Mouse (Mus musculus) forebrain, embryonic 16.5 days (tissue): ENCODE results near the gene Dnajc3. TPM values are rescaled to one million over a fixed set of nuclear protein-coding genes. Genes with fewer than 3 reads are reported as not detected.

ENCODE experiments used
- ATAC-seq: fragments of 200-750 bp; cut with Nextera tagmentation; 2 replicates; pipeline ENCODE4 v1.8.0; 2017; ENCODE audit warnings: mild to moderate bottlenecking, moderate library complexity
- H3K27ac ChIP-seq: fragments of 300-500 bp; sonication (generic); 2 replicates; pipeline ENCODE4 v1.5.1; 2014; ENCODE audit warnings: low read length, control low read depth
- H3K27me3 ChIP-seq: fragments of 300-500 bp; sonication (generic); replicated peaks from 2 replicates; pipeline ENCODE4 v1.6.1; 2014; ENCODE audit warnings: low read length; ENCODE audit not compliant: control insufficient read depth, insufficient read depth
- H3K36me3 ChIP-seq: fragments of 300-500 bp; sonication (generic); 2 replicates; pipeline ENCODE4 v1.6.1; 2014; ENCODE audit not compliant: control insufficient read depth, insufficient read depth
- H3K4me1 ChIP-seq: fragments of 300-500 bp; sonication (generic); replicated peaks from 2 replicates; pipeline ENCODE4 v1.6.1; 2014; ENCODE audit warnings: low read length; ENCODE audit not compliant: control insufficient read depth, insufficient read depth
- H3K4me2 ChIP-seq: fragments of 300-500 bp; sonication (generic); 2 replicates; pipeline ENCODE4 v1.6.1; 2014; ENCODE audit warnings: mild to moderate bottlenecking, low read length, control low read depth
- H3K4me3 ChIP-seq: fragments of 300-500 bp; sonication (generic); replicated peaks from 2 replicates; pipeline ENCODE4 v1.5.1; 2014; ENCODE audit warnings: mild to moderate bottlenecking, low read length, control low read depth
- H3K9ac ChIP-seq: fragments of 300-500 bp; sonication (generic); replicated peaks from 2 replicates; pipeline ENCODE4 v1.6.1; 2014; ENCODE audit warnings: low read depth, low read length, control low read depth
- H3K9me3 ChIP-seq: fragments of 300-500 bp; sonication (generic); 2 replicates; pipeline ENCODE4 v1.6.1; 2016; ENCODE audit warnings: low read length; ENCODE audit not compliant: control insufficient read depth
- WGBS: fragments of 180-500 bp; shearing (Covaris S2); extraction: QIAGEN DNeasy Blood & Tissue Kit; methylation state at CpG from one replicate; pipeline ENCODE4 v1.1.7; 2014; 5-methylcytosine and 5-hydroxymethylcytosine counted together
- polyA plus RNA-seq: library from polyadenylated mRNA; unstranded; fragments of >200 nt; fragmentation: Nextera tagmentation; extraction: Ambion mirVana; gene quantifications from 2 replicates; pipeline ENCODE4 v1.2.1, GENCODE M21; 2015

Dnajc3 gene
- polyA plus RNA-seq, 1 experiment from 2014 or later, result 19.4 TPM

GRCm38 (mm10) chr14:118987523-118988496 is 50.0 kb downstream of the Dnajc3 start:
- Histone ChIP-seq H3K9me3 (no peaks in the 10 kb centered on the region), H3K9ac (no peak overlapping the region), H3K27me3 (no peaks in the 10 kb centered on the region), H3K4me2 (no peak overlapping the region), H3K36me3 (no peaks in the 10 kb centered on the region), H3K4me1 (no peaks in the 10 kb centered on the region), H3K27ac (no peak overlapping the region), H3K4me3 (no peak overlapping the region)
- 58% methylated on average over 13 of the region's 13 CpGs for WGBS
- ATAC-seq, result no peak

GRCm38 (mm10) chr14:118995226-118995925 is 57.6 kb downstream of the Dnajc3 start:
- no peak overlapping the region for H3K4me2 ChIP-seq
- no peaks in the 10 kb centered on the region for H3K27me3 ChIP-seq
- H3K9ac ChIP-seq, result no peak overlapping the region
- no peaks in the 10 kb centered on the region for H3K4me1 ChIP-seq
- 92% methylated on average over 9 of the region's 9 CpGs for WGBS
- H3K27ac ChIP-seq, result no peak overlapping the region
- ATAC-seq, result no peak
- no peak overlapping the region for H3K4me3 ChIP-seq
- H3K36me3 ChIP-seq, result no peaks in the 10 kb centered on the region; the same call in 1 of the 2 replicates
- H3K9me3 ChIP-seq, result no peaks in the 10 kb centered on the region

- no peaks in the 10 kb centered on the region for H3K36me3 ChIP-seq
These were observed 65.5 kb downstream of the Dnajc3 start for GRCm38 (mm10) chr14:119003320-119003719.

GRCm38 (mm10) chr14:119005834-119006233 is 68.1 kb downstream of the Dnajc3 start:
- no peak overlapping the region; the same call in 1 of the 2 replicates for H3K4me3 ChIP-seq
- no peaks in the 10 kb centered on the region for H3K36me3 ChIP-seq
- no peaks in the 10 kb centered on the region for H3K27me3 ChIP-seq
- H3K27ac ChIP-seq, result 0 out of 2 replicates have a peak overlapping the region, but pooled peaks have one; percentile 41
- H3K9me3 ChIP-seq, result no peaks in the 10 kb centered on the region
- WGBS, result 13% methylated on average over 5 of the region's 5 CpGs
- peaks cover 10% of the 10 kb centered on the region for H3K4me1 ChIP-seq
- ATAC-seq, result no peak
- H3K9ac ChIP-seq, result 0 out of 2 replicates have a peak overlapping the region, but pooled peaks have one; percentile 13
- peak overlapping the region; percentile 39 for H3K4me2 ChIP-seq

More at GRCm38 (mm10) chr14:119003320-119003719, 65.5 kb downstream of the Dnajc3 start:
- no peaks in the 10 kb centered on the region for H3K27me3 ChIP-seq
- no peak overlapping the region for H3K4me3 ChIP-seq
- no peaks in the 10 kb centered on the region for H3K9me3 ChIP-seq
- H3K27ac ChIP-seq, result no peak overlapping the region
- H3K4me2 ChIP-seq, result no peak overlapping the region
- H3K4me1 ChIP-seq, result peaks cover 10% of the 10 kb centered on the region
- no peak for ATAC-seq
- no peak overlapping the region for H3K9ac ChIP-seq

GRCm38 (mm10) chr14:119006441-119007102 is 68.8 kb downstream of the Dnajc3 start:
- Histone ChIP-seq H3K4me3 (peak overlapping the region; percentile 44), H3K27me3 (no peaks in the 10 kb centered on the region), H3K27ac (peak overlapping the region; percentile 54), H3K4me2 (peak overlapping the region; percentile 72), H3K36me3 (no peaks in the 10 kb centered on the region), H3K4me1 (peaks cover 10% of the 10 kb centered on the region), H3K9ac (peak overlapping the region; percentile 50), H3K9me3 (no peaks in the 10 kb centered on the region)
- under 1% methylated on average over 49 of the region's 49 CpGs for WGBS
- 0 out of 2 replicates have a peak, but pooled peaks have one; percentile 6 for ATAC-seq

GRCm38 (mm10) chr14:119007103-119007951 is 69.6 kb downstream of the Dnajc3 start:
- peak overlapping the region; percentile 57 for H3K9ac ChIP-seq

GRCm38 (mm10) chr14:119008031-119008590 is 70.3 kb downstream of the Dnajc3 start:
- Histone ChIP-seq H3K4me2 (peak overlapping the region; percentile 72), H3K27ac (peak overlapping the region; percentile 72), H3K9me3 (no peaks in the 10 kb centered on the region), H3K4me1 (peaks cover 10% of the 10 kb centered on the region), H3K27me3 (no peaks in the 10 kb centered on the region), H3K9ac (peak overlapping the region; percentile 57), H3K4me3 (peak overlapping the region; percentile 44), H3K36me3 (no peaks in the 10 kb centered on the region)
- no peak for ATAC-seq
- 39% methylated on average over 7 of the region's 7 CpGs for WGBS

More at GRCm38 (mm10) chr14:119007103-119007951, 69.6 kb downstream of the Dnajc3 start:
- under 1% methylated on average over 13 of the region's 13 CpGs for WGBS
- ATAC-seq, result peak; percentile 100
- H3K4me3 ChIP-seq, result peak overlapping the region; percentile 44
- H3K4me2 ChIP-seq, result peak overlapping the region; percentile 72
- no peaks in the 10 kb centered on the region for H3K36me3 ChIP-seq
- H3K27ac ChIP-seq, result peak overlapping the region; percentile 72
- no peaks in the 10 kb centered on the region for H3K27me3 ChIP-seq
- no peaks in the 10 kb centered on the region for H3K9me3 ChIP-seq
- peaks cover 10% of the 10 kb centered on the region for H3K4me1 ChIP-seq

GRCm38 (mm10) chr14:119009531-119009930 is 71.8 kb downstream of the Dnajc3 start:
- no peak overlapping the region for H3K9ac ChIP-seq
- H3K27me3 ChIP-seq, result no peaks in the 10 kb centered on the region
- H3K4me1 ChIP-seq, result peaks cover 10% of the 10 kb centered on the region
- WGBS, result 98% methylated on average over 2 of the region's 2 CpGs
- H3K27ac ChIP-seq, result no peak overlapping the region
- H3K4me3 ChIP-seq, result no peak overlapping the region
- H3K4me2 ChIP-seq, result no peak overlapping the region
- no peak for ATAC-seq
- no peaks in the 10 kb centered on the region for H3K9me3 ChIP-seq
- no peaks in the 10 kb centered on the region for H3K36me3 ChIP-seq
